Mouse (Mus musculus) liver, embryonic 14.5 days (tissue): ENCODE measurements around the gene Tnnc1.

Experiments
- CTCF ChIP-seq: IDR thresholded peaks from 2 replicates; pipeline ENCODE4 v1.5.1; 2016; ENCODE audit warnings: antibody characterized with exemption, low read depth, control low read depth
- EP300 ChIP-seq: IDR thresholded peaks from 2 replicates; pipeline ENCODE4 v1.6.1; 2016; ENCODE audit warnings: antibody characterized with exemption, low read depth

- TF ChIP-seq CTCF (0 out of 2 replicates have a peak, but pooled peaks have one; percentile 2), EP300 (no peak)
Observed at GRCm38 (mm10) chr14:31230442-31230841, 22.3 kb downstream of the Tnnc1 start.
